Mouse (Mus musculus): ENCODE results near the gene Lmf2.
A peak's percentile ranks its signal among the peaks of the same experiment; 100 is the strongest.

The Lmf2 gene

DNA sequence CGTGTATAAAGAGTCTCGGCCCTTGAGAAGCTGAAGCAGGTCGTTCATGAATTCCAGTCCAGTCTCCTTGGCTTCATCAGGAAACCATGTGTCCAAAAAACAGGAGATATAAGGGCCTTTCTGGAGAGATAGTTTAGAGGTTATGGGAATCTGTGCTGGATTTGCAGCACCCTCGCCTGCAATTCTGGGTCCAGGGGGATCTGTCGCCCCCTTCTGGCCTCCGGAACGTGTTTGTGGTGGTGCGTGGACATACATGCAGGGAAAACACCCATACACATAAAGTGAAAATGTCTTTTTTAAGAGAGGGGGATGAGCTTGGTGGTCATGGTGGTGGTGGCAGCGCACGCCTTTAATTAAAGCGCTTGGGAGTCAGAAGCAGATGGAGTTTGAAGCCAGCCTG, 39.3 kb downstream of the Lmf2 start:
- DNase-seq (ENCODE audit: low read depth), result peak; percentile 61

DNA sequence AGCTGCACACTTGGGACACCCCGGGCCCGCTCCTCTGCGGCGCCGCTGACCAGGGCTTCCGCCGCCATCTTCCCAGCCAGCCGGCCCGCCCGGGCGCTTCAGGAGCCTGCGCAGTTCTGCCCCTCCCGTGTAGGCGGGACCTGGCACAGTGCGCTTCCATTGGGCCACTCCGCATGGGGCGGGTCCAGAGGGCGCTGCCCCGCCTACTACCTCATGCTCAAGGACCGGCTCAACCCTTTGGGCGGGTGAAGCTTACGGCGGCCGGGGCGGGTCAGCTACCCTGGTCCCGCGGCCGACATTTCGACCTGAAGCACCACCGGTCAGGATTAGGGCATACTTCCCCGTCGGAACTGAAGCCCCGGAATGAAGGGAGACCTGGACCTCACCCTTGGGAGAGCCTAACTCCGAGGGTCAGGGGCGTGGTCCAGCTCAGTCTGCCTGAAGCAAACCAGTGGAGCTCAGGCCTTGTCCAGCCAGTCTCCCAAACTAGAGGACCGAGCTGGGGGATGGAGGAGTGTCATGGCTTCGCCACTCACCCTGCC, 40.2 kb downstream of the Lmf2 start, which contains the start of gene Sbf1:
TSS of gene Sbf1 (minus strand) at position 122 of the 542 bp plus-strand sequence.
- DNase-seq (ENCODE audit: low read depth), result peak; percentile 96

DNA sequence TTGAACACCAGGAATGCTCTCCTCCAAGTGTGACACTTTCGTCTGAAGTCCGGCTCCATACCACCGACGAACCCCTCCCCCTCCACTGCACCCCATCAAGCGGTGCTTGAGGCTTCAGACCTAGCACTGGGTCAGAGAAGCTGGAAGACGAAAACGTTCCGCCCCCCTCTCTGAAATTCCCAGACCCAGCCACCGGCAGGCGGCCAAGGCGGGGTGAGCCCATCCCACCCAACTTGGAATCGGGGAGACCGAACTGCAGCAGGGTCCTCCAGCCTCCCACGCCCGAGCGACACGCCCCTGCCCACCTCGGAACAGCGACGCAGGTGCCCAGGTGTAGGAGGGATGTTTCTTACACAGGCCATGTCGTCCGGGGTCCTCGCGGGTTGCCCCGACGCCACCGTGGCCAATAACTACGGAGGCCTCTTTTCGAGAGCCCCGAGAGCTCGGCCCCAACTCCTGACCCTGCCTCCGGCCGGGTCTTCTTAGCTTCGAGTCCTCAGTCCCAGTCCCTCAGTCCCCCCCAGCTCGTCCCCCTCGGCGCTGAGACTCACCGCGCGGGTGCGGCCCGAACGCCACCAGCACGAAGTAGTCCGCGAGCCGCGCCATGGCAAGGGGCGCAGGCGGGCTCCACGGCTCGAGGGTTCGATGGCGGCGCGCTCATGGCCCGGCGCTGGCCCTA, 40.8 kb downstream of the Lmf2 start:
- DNase-seq (ENCODE audit: low read depth), result no peak

DNA sequence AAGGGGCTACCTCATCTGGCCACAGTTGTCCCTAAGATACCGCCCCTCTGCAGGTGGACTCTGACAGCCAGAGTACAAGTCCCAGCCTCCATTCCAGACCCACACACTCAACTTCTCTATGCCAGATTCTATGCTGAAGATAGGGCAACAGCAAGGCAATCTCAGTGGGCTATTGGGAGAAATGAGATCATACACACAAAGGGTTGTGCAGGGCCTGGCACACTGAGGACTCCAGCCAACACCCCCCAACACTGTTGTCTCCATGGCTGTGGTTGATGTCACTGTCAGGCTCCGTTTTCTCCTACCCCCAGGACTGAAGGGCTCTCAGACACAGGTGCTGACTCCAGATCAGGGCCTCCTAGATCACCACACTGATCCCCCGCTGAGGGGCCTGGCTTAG, 41.4 kb downstream of the Lmf2 start:
- no peak for DNase-seq (ENCODE audit: low read depth)

DNA sequence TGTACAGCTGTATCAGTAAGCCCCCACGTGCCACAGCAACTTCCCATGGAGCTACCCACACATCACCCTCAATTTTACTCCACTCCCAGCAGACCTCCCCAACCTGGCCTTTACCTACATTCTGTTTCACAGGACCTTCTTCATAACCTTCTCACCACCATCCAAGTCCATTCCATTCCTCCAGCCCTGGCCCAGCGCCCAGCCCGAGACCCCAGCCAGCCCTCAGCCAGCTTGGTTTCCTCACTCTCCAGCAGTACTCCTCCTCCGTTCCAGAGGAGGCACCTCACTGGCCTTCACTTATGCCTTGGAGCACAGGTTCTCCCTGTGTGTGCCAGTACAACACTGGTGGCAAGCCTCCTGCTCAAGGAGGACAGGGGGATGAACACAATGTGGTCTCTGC, 42.1 kb downstream of the Lmf2 start:
- DNase-seq (ENCODE audit: low read depth), result no peak

DNA sequence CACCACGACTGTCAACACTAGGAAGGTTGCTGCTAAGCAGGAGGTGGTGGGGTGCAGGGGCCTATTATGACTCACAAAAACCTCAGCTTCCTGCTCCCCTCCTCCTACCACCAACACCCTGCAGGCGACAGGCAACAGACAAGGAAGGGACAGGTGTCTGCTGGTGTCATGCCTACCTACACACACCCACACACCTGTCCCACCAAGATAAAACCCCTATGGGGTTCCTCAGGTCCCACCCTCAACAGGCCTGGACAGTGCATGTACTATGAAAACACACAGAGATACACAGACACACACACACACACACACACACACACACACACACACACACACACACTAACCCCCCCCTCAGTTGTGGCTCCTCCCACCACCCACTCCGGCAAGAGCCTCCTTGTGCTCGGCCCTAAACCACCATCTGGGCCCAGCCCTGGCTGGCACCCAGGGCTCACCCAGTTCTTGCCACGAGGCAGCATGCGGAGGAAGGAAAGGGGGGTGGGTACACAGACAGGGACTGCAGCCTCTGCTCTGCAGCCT, 45.4 kb downstream of the Lmf2 start:
- peak; percentile 89 for DNase-seq (ENCODE audit: low read depth)

DNA sequence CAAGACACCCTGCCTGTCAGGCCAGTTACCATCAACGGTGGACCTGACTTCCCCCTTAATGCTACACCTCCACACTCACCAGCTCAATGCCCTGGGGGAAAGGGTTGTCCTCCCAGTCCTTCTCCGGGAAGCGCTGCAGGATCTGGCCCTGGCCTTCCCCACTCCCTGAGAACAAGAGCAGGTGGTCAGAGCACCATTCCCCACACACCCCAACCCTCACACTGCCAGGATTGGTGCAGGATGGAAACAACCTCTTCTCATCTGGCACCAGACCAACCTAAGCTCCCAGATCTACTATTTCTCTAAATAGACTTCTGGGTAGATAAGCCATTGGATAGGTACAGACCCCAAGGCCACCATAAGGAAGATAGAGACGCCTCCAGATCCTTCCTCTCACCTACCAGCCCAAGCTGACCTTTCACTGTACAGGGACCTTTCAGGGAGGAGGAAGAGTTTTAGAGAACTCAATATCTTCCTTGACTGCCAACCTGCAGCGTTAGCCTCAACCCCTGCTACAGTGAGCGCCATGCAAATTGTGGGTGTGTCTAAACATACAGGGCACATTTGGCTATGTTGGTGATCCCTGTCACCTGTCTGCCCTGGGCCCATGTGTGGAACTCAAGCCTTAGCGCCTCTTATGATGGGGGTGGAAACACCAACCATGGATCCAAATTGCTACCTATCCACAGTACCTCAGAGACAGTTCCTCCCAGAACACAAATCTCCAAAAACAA, 46.9 kb downstream of the Lmf2 start:
- DNase-seq (ENCODE audit: low read depth), result no peak

DNA sequence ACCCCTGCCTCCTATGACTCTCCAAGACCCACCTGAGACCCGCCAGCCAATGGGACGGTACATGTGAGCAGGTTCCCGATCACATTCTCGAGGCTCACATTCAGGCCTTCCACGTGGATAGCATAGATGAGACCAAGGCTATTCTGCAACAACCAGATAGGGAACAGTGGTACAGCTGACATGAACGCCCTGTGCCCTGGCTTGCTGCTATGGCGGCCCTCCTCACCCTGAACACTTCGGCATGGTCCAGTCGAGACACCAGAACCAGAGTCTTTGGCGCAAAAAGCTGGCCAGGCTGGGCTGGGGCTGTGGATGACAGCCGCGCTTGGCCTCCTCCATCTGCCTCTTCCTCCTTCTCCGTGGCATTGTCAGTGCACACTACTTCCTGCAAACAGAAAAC, 48.0 kb downstream of the Lmf2 start:
- DNase-seq (ENCODE audit: low read depth), result no peak

DNA sequence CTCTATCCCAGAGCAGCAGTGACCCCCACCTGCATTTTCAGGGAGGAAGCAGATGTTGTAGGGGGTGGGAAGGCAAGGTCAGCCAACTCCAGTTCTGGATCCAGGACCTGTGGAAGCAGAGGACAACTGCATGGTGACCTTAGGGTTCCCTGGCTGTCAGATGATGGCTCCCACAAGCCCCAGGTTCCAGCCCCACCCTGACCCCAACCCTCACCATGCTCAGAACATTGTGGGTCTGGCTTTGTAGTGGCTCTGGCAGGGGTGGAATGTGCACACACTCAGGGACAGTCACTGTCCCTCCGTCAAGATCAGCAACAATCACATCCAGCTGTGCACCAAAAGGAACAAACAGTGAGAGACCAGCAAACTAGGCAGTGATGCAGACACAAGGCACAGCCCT, 49.5 kb downstream of the Lmf2 start:
- DNase-seq (ENCODE audit: low read depth), result no peak

All from naive thymus-derived CD4-positive, alpha-beta T cell, adult 2 months (primary cell).